Mouse (Mus musculus): ENCODE data around the gene Eef1akmt1. TPM values are rescaled to one million over a fixed set of nuclear protein-coding genes. Genes with fewer than 3 reads are reported as not detected.

The Eef1akmt1 gene
- polyA plus RNA-seq, 1 experiment from 2014 or later, result 95.3 TPM

DNA sequence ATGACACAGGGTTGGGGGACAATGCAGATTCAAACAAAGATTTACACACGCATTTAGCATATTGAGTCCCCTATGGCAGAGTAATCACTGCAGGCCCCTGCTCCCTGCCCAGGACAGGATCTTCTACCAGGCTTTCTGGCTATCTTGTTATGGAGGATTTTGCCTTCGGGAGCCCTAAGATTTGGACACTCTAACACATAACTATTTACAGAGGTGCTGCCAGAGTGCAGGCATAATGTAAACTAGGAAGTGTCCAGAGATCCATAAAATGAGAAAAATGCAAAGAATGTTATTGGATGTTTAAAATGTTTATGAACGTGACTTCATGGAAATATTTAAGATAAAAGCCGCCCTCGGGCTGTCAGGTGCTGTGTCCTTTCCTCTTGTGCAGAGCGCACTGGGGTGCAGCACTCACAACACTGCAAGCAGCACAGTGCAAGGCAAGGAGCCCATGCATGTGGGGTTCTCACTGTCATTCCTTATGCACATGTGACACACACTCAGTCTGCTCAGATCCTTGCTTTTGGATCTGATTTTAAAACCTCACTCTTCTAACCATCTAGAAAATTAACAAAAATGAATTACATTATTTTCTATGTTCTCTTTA, 56.2 kb downstream of the Eef1akmt1 start:
- Histone ChIP-seq H3K4me2 (replicated peaks) (no peak overlapping the region), H3K9me3 (no peaks in the 10 kb centered on the region), H3K27me3 (no peaks in the 10 kb centered on the region), H3K4me1 (no peaks in the 10 kb centered on the region), H3K36me3 (0 out of 2 replicates have a peak, but pooled peaks cover 3% of the 10 kb centered on the region), H3K27ac (no peak overlapping the region), H3K9ac (no peak overlapping the region), H3K4me3 (no peak overlapping the region)
- no peak for ATAC-seq (ENCODE audit: insufficient number of reproducible peaks, insufficient read depth, low FRiP score, low TSS enrichment)
- 80% methylated on average over 6 of the region's 6 CpGs for WGBS

DNA sequence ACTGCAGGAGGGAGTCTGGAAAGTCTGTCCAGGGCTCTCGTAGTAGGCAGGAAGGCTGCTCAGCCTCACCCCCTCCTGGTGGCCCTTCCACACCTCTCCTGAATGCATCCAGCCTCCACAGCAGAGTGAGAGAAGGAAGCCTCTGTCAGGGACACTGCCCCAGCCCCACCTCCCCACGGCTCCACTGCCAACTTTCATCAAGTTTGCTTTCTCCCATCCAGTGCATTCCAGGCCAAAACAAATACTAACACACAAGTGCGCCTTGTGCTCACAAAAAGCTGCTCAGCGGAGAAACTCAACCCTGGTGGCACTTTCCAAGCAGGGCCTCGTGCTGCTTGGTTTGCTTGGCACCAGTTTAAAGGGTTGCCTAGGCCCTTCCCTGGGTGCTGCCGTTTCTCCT, 61.9 kb downstream of the Eef1akmt1 start:
- Histone ChIP-seq H3K9ac (no peak overlapping the region), H3K4me2 (replicated peaks) (no peak overlapping the region), H3K27ac (no peak overlapping the region), H3K27me3 (no peaks in the 10 kb centered on the region), H3K4me1 (no peaks in the 10 kb centered on the region), H3K36me3 (no peaks in the 10 kb centered on the region), H3K4me3 (no peak overlapping the region), H3K9me3 (no peaks in the 10 kb centered on the region)
- no peak for ATAC-seq (ENCODE audit: insufficient number of reproducible peaks, insufficient read depth, low FRiP score, low TSS enrichment)
- WGBS, result 67% methylated on average over 6 of the region's 6 CpGs

DNA sequence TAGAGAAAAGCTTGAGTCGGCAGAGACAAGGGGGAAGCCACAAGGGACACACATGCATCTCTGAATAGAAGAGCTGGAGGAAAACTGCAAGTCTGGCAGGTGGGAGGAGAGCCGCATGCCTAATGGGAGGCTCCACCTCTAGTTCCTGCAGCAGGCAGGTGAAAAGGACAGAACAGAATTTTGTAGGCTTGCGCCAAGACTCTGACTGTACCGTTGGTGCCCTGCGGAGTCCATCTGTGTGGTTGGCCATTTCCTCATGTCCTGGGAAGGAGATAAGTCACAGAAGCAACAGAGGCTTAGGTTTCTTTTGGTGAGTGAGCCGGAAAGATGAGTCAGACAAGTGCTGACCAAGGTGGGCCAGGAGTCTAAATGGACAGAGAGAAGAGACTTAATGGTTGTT, 67.7 kb downstream of the Eef1akmt1 start:
- 0 out of 2 replicates have a peak, but pooled peaks cover 6% of the 10 kb centered on the region for H3K36me3 ChIP-seq
- WGBS, result 86% methylated on average over 6 of the region's 6 CpGs
- H3K27ac ChIP-seq, result no peak overlapping the region
- no peaks in the 10 kb centered on the region for H3K4me1 ChIP-seq
- no peak overlapping the region for H3K4me2 ChIP-seq (replicated peaks)
- no peaks in the 10 kb centered on the region for H3K9me3 ChIP-seq
- no peak for ATAC-seq (ENCODE audit: insufficient number of reproducible peaks, insufficient read depth, low FRiP score, low TSS enrichment)
- H3K9ac ChIP-seq, result no peak overlapping the region
- no peak overlapping the region for H3K4me3 ChIP-seq
- no peaks in the 10 kb centered on the region for H3K27me3 ChIP-seq

Other genes starting within 250 kb of the Eef1akmt1 start
- 17.8 and 18.1 TPM in 2 replicates for gene Cryl1, start 173.1 kb downstream of the Eef1akmt1 start, polyA plus RNA-seq (2016; fragmentation: Nextera tagmentation; extraction: Ambion mirVana)
- 15.1 and 16.0 TPM in 2 replicates for gene Ift88, start 147.6 kb downstream of the Eef1akmt1 start, polyA plus RNA-seq (2016; fragmentation: Nextera tagmentation; extraction: Ambion mirVana)
- gene Il17d, start 46.8 kb downstream of the Eef1akmt1 start, polyA plus RNA-seq (2016; fragmentation: Nextera tagmentation; extraction: Ambion mirVana), result 4.3 and 4.9 TPM in 2 replicates
- gene Xpo4, start 93.8 kb upstream of the Eef1akmt1 start, polyA plus RNA-seq (2016; fragmentation: Nextera tagmentation; extraction: Ambion mirVana), result 31.6 and 32.7 TPM in 2 replicates
- not detected in 2 replicates for gene Gm49361, start 174.5 kb upstream of the Eef1akmt1 start, polyA plus RNA-seq (2016; fragmentation: Nextera tagmentation; extraction: Ambion mirVana)
- 25.4 and 26.3 TPM in 2 replicates for gene Lats2, start 186.8 kb upstream of the Eef1akmt1 start, polyA plus RNA-seq (2016; fragmentation: Nextera tagmentation; extraction: Ambion mirVana)
- 27.8 and 39.3 TPM in 2 replicates for gene Sap18, start 226.6 kb upstream of the Eef1akmt1 start, polyA plus RNA-seq (2016; fragmentation: Nextera tagmentation; extraction: Ambion mirVana)